Mouse (Mus musculus) CH12.LX (cell line): ENCODE measurements around the gene Ralgapa1. TPM values are rescaled to one million over a fixed set of nuclear protein-coding genes. Genes with fewer than 3 reads are reported as not detected.

Source experiments
- DNase-seq: peaks from one replicate; pipeline ENCODE4 v3.0.0-alpha.2; 2013; ENCODE audit errors: extremely low read depth
- H3K27ac ChIP-seq: 2 replicates; pipeline ENCODE4 v1.5.1; 2012; ENCODE audit warnings: low read depth, mild to moderate bottlenecking, control low read depth, moderate library complexity; ENCODE audit not compliant: insufficient read depth
- H3K27me3 ChIP-seq: replicated peaks from 2 replicates; pipeline ENCODE3; 2012; ENCODE audit warnings: inconsistent platforms
- H3K36me3 ChIP-seq, 2 experiments: replicated peaks in 1 of 2; 2 replicates each; pipeline versions ENCODE3 to v1.6.1; 2012; ENCODE audit warnings: inconsistent platforms in 1 of 2, low read length in 1 of 2, mild to moderate bottlenecking in 1 of 2, mixed read lengths in 1 of 2, moderate library complexity in 1 of 2; ENCODE audit not compliant: control insufficient read depth in 1 of 2, insufficient read depth in 1 of 2
- H3K4me1 ChIP-seq, 2 experiments: 2 replicates each; pipeline ENCODE4 v1.6.1; 2012; ENCODE audit warnings: inconsistent platforms in 1 of 2, moderate library complexity in 1 of 2; ENCODE audit not compliant: insufficient read depth in 2 of 2, control insufficient read depth in 1 of 2
- H3K4me2 ChIP-seq: 2 replicates; pipeline ENCODE4 v1.6.1; 2012; ENCODE audit warnings: low read depth, mild to moderate bottlenecking, control low read depth; ENCODE audit not compliant: poor library complexity, insufficient read depth, severe bottlenecking
- H3K4me3 ChIP-seq, 3 experiments: fragments of 150-350 bp in 1 of 3; sonication (generic) in 1 of 3; replicated peaks in 1 of 3; 2 replicates each; pipeline versions ENCODE3 to v1.5.1; 2011 to 2012; ENCODE audit warnings: low read depth in 2 of 3, low read length in 2 of 3, mild to moderate bottlenecking in 2 of 3, moderate library complexity in 2 of 3, control low read depth in 1 of 3, improper control_type of control experiment in 1 of 3, inconsistent platforms in 1 of 3, mixed read lengths in 1 of 3; ENCODE audit not compliant: poor library complexity in 1 of 3
- H3K79me2 ChIP-seq: replicated peaks from 2 replicates; pipeline ENCODE4 v1.6.1; 2012; ENCODE audit warnings: mild to moderate bottlenecking, moderate library complexity; ENCODE audit not compliant: control insufficient read depth, poor library complexity, insufficient read depth, severe bottlenecking; ENCODE audit errors: extremely low read depth
- H3K9ac ChIP-seq: 2 replicates; pipeline ENCODE4 v1.6.1; 2012; ENCODE audit warnings: low read depth, mild to moderate bottlenecking, control low read depth, moderate library complexity; ENCODE audit not compliant: insufficient read depth
- H3K9me3 ChIP-seq: replicated peaks from 2 replicates; pipeline ENCODE3; 2012; ENCODE audit warnings: low read length, inconsistent platforms, mixed read lengths
- BHLHE40 ChIP-seq: IDR thresholded peaks from 2 replicates; pipeline ENCODE4 v1.6.1; 2011; ENCODE audit warnings: mild to moderate bottlenecking, low read depth, low read length, improper control_type of control experiment
- ELF1 ChIP-seq: IDR thresholded peaks from 2 replicates; pipeline ENCODE4 v1.6.1; 2014; ENCODE audit warnings: low read depth, mild to moderate bottlenecking, inconsistent platforms, low read length, improper control_type of control experiment
- EP300 ChIP-seq: IDR thresholded peaks from 2 replicates; pipeline ENCODE4 v1.6.1; 2011; ENCODE audit warnings: low read length, improper control_type of control experiment
- ETS1 ChIP-seq: conservative IDR thresholded peaks from 2 replicates; pipeline ENCODE4 v1.6.1; 2012; ENCODE audit warnings: low read depth, mild to moderate bottlenecking, inconsistent platforms, low read length, improper control_type of control experiment, moderate library complexity
- HCFC1 ChIP-seq: IDR thresholded peaks from 2 replicates; pipeline ENCODE4 v1.6.1; 2012; ENCODE audit warnings: low read depth, mild to moderate bottlenecking, inconsistent platforms, low read length, improper control_type of control experiment
- MAZ ChIP-seq: IDR thresholded peaks from 2 replicates; pipeline ENCODE4 v1.6.1; 2012; ENCODE audit warnings: low read depth, mild to moderate bottlenecking, inconsistent platforms, low read length, improper control_type of control experiment, moderate library complexity
- NELFE ChIP-seq: IDR thresholded peaks from 2 replicates; pipeline ENCODE4 v1.6.1; 2011; ENCODE audit warnings: low read depth, low read length, improper control_type of control experiment
- NRF1 ChIP-seq: IDR thresholded peaks from 2 replicates; pipeline ENCODE4 v1.6.1; 2014; ENCODE audit warnings: low read depth, mild to moderate bottlenecking, inconsistent platforms, low read length, improper control_type of control experiment, moderate library complexity
- POLR2AphosphoS2 ChIP-seq: IDR thresholded peaks from 2 replicates; pipeline ENCODE4 v1.6.1; 2011; ENCODE audit warnings: low read depth, low read length, improper control_type of control experiment
- SIN3A ChIP-seq: IDR thresholded peaks from 2 replicates; pipeline ENCODE4 v1.6.1; 2012; ENCODE audit warnings: low read length, improper control_type of control experiment, inconsistent platforms
- ZMIZ1 ChIP-seq: IDR thresholded peaks from 2 replicates; pipeline ENCODE4 v1.6.1; 2012; ENCODE audit warnings: low read depth, mild to moderate bottlenecking, inconsistent platforms, low read length, improper control_type of control experiment
- ZNF384 ChIP-seq: IDR thresholded peaks from 2 replicates; pipeline ENCODE4 v1.6.1; 2012; ENCODE audit warnings: low read depth, low read length, improper control_type of control experiment, inconsistent platforms
- dilution Hi-C: fragments of 300-500 bp; cut with MboI; formaldehyde crosslinking; loops from 2 replicates; pipeline ENCODE4 v1.14.3; 2020; ENCODE audit warnings: low sequenced_read_pairs; ENCODE audit not compliant: extremely low pct_unique_long_range_greater_than_20kb, extremely low pct_ligation_motif_present
- in situ Hi-C: fragments of 300-500 bp; cut with MboI; formaldehyde crosslinking; loops from 3 replicates; pipeline ENCODE4 v1.14.3; 2019; ENCODE audit warnings: low sequenced_read_pairs, low pct_ligation_motif_present, low pct_unique_long_range_greater_than_20kb, mixed read lengths
- polyA plus RNA-seq: library from polyadenylated mRNA; unstranded; fragments of >175 nt; gene quantifications from 2 replicates; pipeline ENCODE4 v1.2.1, GENCODE M21; 2012; ENCODE audit warnings: low read depth; ENCODE audit not compliant: insufficient read length
- total RNA-seq, 2 experiments: library from RNA; depleted of rRNA; stranded (reverse); fragments of 300-350 nt in 1 of 2; fragments of >200 nt in 1 of 2; gene quantifications; 2 replicates each; pipeline ENCODE4 v1.2.3; 2012 to 2014

Ralgapa1 gene
- total and polyA plus RNA-seq, 3 experiments: 10.3 to 24.4 (median 19.2) TPM

DNA sequence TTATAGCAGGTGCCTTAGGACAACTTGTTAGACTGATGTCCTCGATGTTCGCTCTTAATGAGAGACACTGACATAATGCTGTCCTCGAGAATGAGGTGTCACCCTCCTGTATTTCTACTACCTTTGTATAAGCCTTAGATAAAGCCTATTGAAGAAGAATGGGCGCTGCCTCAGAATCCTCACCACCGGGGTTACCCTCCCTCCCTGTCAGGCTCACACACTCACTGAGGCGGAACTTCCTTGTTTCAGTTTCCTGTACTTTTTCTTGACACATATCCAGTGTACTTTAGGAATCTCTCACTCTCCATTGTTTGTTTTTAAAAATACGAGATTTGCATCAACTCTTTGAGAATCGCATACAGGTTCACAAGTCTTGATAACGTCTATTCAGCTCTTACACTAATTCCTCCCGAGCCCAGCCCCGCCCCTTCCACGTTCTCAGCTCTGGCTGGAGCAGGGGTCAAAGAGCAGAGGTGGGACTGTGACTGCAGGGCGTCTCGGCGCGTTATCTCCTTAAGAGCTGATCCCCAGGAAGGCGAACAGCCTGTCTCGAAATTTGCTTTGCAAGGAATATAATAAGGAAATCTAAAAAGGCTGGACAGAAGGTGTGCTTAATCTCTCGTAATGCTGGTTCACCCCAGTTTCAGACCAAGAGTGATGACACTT is 260.8 kb downstream of the Ralgapa1 start:
- dilution Hi-C loops: no loop called here
- Histone ChIP-seq H3K27me3 (no peaks in the 10 kb centered on the region), H3K27ac (no peak overlapping the region), H3K79me2 (0 out of 2 replicates have a peak, but pooled peaks cover 3% of the 10 kb centered on the region), H3K4me1 (peaks cover 3 to 10% of the 10 kb centered on the region in 2 experiments; a peak in 3 of 4 replicates), H3K4me3 (peak overlapping the region; percentile 46 to 59 (median 54))
- TF ChIP-seq BHLHE40 (0 out of 2 replicates have a peak, but pooled peaks have one; percentile 8), NELFE (no peak), MAZ (0 out of 2 replicates have a peak, but pooled peaks have one; percentile 60), EP300 (peak; percentile 27; the same call in 1 of the 2 replicates), SIN3A (peak; percentile 66; the same call in 1 of the 2 replicates), ELF1 (peak; percentile 16; the same call in 1 of the 2 replicates), HCFC1 (peak; percentile 29; the same call in 1 of the 2 replicates), NRF1 (no peak), ETS1 (no peak), POLR2AphosphoS2 (no peak)
- TF ChIP-seq, all 38 proteins: peak for 6
- no peaks in the 10 kb centered on the region for H3K36me3 ChIP-seq
- peak; percentile 31 for DNase-seq
- no peaks in the 10 kb centered on the region for H3K9me3 ChIP-seq
- H3K9ac ChIP-seq: peak overlapping the region; percentile 57
- peak overlapping the region; percentile 80 for H3K4me2 ChIP-seq
- in situ Hi-C loops: no loop called here

DNA sequence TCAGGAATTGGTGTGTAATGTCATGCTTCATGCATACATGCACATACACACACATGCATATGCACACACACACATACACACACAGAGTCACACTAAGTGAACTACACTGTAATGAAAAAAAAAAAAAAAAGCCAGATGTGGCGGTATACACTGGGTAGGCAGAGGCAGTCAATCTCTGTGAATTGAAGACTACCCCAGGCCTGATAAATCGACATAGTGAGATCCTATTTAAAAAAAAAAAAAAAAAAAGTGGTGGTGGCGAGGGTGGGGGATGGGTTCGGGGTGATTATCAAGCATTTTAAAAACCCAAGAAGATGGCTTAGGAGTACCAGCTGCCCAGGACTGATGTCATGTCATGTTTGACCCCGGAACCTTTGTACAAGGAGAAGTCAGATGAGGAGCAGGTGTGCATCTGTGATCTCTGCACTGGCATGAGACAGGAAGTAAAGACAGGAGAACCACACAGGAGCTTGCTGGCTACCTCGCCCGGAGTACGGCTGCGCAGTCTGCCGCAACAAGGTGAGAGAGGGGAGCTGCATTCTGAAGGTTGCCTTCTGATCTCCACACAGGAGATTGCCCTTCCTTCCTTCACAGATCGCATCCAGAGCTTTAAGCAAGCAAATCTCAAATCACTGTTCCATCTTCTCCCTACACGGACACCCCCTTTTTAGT is 261.6 kb downstream of the Ralgapa1 start:
- Histone ChIP-seq H3K79me2 (0 out of 2 replicates have a peak, but pooled peaks cover 3% of the 10 kb centered on the region), H3K9ac (no peak overlapping the region), H3K4me2 (peak overlapping the region; percentile 80; the same call in 1 of the 2 replicates), H3K27me3 (no peaks in the 10 kb centered on the region), H3K36me3 (no peaks in the 10 kb centered on the region), H3K4me3 (no peak overlapping the region), H3K9me3 (no peaks in the 10 kb centered on the region), H3K27ac (no peak overlapping the region), H3K4me1 (peaks cover 5 to 10% of the 10 kb centered on the region in 2 experiments; a peak in 3 of 4 replicates)
- dilution Hi-C loops (no loop called here), in situ Hi-C loops (no loop called here)
- no peak for TF ChIP-seq ZMIZ1
- TF ChIP-seq ZNF384: peak; percentile 51; the same call in 1 of the 2 replicates
- no peak for DNase-seq
